Mouse (Mus musculus) heart, embryonic 15.5 days (tissue): ENCODE measurements around the gene Gcc1. TPM values are rescaled to one million over a fixed set of nuclear protein-coding genes. Genes with fewer than 3 reads are reported as not detected.

ENCODE experiments used
- ATAC-seq: fragments of 200-750 bp; cut with Nextera tagmentation; replicated peaks from 2 replicates; pipeline ENCODE4 v1.8.0; 2017; ENCODE audit warnings: low read depth, moderate TSS enrichment; ENCODE audit not compliant: insufficient number of reproducible peaks, insufficient read depth, low FRiP score
- H3K27ac ChIP-seq: fragments of 300-500 bp; sonication (generic); 2 replicates; pipeline ENCODE4 v1.5.1; 2015; ENCODE audit warnings: mild to moderate bottlenecking, inconsistent platforms
- H3K27me3 ChIP-seq: fragments of 300-500 bp; sonication (generic); 2 replicates; pipeline ENCODE4 v1.6.1; 2015; ENCODE audit warnings: inconsistent platforms
- H3K36me3 ChIP-seq: fragments of 300-500 bp; sonication (generic); 2 replicates; pipeline ENCODE4 v1.6.1; 2015; ENCODE audit warnings: mild to moderate bottlenecking, inconsistent platforms
- H3K4me1 ChIP-seq: fragments of 300-500 bp; sonication (generic); replicated peaks from 2 replicates; pipeline ENCODE4 v1.6.1; 2015; ENCODE audit warnings: inconsistent platforms
- H3K4me2 ChIP-seq: fragments of 300-500 bp; sonication (generic); 2 replicates; pipeline ENCODE4 v1.6.1; 2015; ENCODE audit warnings: inconsistent platforms, mild to moderate bottlenecking, moderate library complexity
- H3K4me3 ChIP-seq: fragments of 300-500 bp; sonication (generic); 2 replicates; pipeline ENCODE4 v1.5.1; 2015; ENCODE audit warnings: mild to moderate bottlenecking, inconsistent platforms
- H3K9ac ChIP-seq: fragments of 300-500 bp; sonication (generic); 2 replicates; pipeline ENCODE4 v1.6.1; 2015; ENCODE audit warnings: mild to moderate bottlenecking, inconsistent platforms
- H3K9me3 ChIP-seq: fragments of 300-500 bp; sonication (generic); replicated peaks from 2 replicates; pipeline ENCODE4 v1.6.1; 2016; ENCODE audit warnings: inconsistent platforms
- WGBS: fragments of 180-500 bp; shearing (Covaris S2); methylation state at CpG from one replicate; pipeline ENCODE4 v1.1.7; 2015; ENCODE audit warnings: mixed read lengths; 5-methylcytosine and 5-hydroxymethylcytosine counted together
- polyA plus RNA-seq: library from polyadenylated mRNA; unstranded; fragments of >200 nt; fragmentation: Nextera tagmentation; extraction: Ambion mirVana; gene quantifications from 2 replicates; pipeline ENCODE4 v1.2.1, GENCODE M21; 2015

Gcc1 gene
- polyA plus RNA-seq, 1 experiment from 2014 or later: 5.9 TPM

DNA sequence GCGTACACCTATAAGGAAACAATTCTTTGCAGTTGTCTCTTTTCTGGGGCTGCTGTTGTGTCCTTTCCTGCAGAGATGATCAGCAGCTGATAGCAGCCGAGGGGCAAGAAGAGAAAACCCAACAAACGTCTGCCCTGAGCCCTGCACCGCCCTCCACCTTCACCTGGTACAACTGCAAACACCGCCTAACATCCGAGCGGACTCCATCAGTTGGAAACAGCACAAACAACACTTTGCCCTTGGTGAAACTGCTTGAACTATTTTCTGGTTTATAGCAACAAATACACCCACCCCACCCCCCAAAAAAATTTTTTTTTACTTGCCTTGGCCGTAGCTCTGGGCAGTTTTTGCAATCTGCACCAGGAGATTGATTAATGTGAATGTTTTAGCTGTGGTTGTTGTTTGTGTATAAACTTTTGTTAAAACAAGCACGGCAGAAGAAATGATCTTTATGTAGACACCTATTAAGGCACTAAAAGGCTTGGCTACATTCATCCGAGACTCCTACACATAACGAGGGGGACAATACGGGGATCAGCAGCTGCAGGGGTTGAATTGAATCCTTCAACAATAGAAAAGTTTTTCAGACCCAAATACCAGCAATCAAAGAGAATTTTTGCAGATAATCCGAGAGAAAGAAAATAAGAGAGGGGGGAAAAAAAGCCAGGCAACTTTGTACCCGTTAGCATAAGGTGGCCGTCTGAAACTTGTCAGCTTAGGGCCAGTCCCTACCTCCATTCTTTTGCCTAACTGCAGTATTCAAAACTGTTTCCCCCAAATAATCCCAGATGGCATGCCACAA, 31.9 kb downstream of the Gcc1 start:
- no peak for ATAC-seq
- 38% methylated on average over 15 of the region's 15 CpGs for WGBS
- Histone ChIP-seq H3K4me1 (peaks cover 12% of the 10 kb centered on the region), H3K27me3 (peaks cover 39% of the 10 kb centered on the region), H3K4me2 (peak overlapping the region; percentile 92; the same call in 1 of the 2 replicates), H3K9me3 (no peaks in the 10 kb centered on the region), H3K27ac (no peak overlapping the region), H3K36me3 (no peaks in the 10 kb centered on the region), H3K4me3 (peak overlapping the region; percentile 50), H3K9ac (no peak overlapping the region)

DNA sequence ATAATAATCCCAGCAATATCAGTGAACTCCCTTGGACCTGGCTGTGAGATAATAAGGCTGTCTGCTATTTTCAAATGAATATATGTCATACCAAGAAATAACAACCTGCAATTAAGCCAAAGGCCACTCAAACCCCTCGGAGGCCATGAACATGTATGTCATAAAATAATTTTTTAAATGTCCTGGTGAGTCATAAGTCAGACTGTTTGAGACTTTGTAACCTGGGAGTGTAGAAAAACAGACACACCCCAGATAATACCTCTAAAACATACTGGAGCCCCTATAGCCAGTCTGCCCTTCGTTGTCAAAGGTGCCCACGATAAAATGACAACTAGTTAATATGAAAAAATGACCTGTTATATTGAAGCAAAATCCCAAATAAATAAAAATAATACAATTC, 39.2 kb downstream of the Gcc1 start:
- H3K9ac ChIP-seq: no peak overlapping the region
- no peak overlapping the region for H3K4me2 ChIP-seq
- no peak overlapping the region for H3K27ac ChIP-seq
- H3K4me1 ChIP-seq: no peaks in the 10 kb centered on the region
- WGBS: 81% methylated on average over 3 of the region's 3 CpGs
- no peaks in the 10 kb centered on the region for H3K36me3 ChIP-seq
- H3K27me3 ChIP-seq: no peaks in the 10 kb centered on the region
- ATAC-seq: no peak
- H3K4me3 ChIP-seq: no peak overlapping the region
- H3K9me3 ChIP-seq: no peaks in the 10 kb centered on the region

DNA sequence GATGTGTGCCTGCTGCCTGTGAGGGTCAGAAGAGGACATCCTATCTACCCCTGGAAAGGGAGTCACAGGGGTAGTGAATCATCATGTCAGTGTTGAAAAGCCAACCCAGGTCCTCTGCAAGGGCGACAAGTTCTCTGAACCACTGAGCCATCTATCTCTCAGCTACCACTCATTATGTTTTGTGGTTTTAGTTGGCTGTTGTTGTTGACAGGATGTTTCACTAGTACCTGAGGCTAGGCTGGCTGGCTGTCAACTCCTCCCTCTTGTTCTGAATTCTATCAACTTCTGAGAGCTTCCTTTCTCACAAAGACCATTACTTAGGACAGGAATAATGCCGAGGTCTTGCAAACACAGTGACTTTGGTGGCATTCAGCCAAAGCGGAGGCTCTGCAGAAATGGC, 43.0 kb downstream of the Gcc1 start:
- no peaks in the 10 kb centered on the region for H3K36me3 ChIP-seq
- H3K9ac ChIP-seq: no peak overlapping the region
- no peaks in the 10 kb centered on the region for H3K27me3 ChIP-seq
- no peaks in the 10 kb centered on the region for H3K4me1 ChIP-seq
- H3K9me3 ChIP-seq: no peaks in the 10 kb centered on the region
- H3K4me3 ChIP-seq: no peak overlapping the region
- H3K27ac ChIP-seq: no peak overlapping the region
- no peak overlapping the region for H3K4me2 ChIP-seq
- WGBS: 70% methylated on average over 3 of the region's 3 CpGs
- no peak for ATAC-seq

DNA sequence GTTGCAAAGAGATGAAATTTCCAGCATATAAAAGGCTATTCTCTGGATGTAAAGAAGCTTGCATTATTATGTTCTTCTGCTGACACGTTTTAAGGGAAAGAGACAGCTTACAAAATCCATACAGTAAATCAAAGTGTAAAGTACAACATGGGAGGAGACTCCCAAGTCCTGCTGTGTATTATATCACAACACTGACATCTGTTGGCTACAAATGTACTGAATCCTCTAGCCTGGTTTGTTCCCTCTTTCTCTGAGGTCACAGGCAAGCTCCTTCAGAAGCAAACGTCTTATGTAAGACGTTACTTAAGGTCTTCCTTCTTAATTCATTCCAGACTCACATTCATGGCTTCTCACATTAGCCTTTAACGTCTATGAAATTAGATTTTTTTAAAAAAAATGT, 46.2 kb downstream of the Gcc1 start:
- H3K27ac ChIP-seq: no peak overlapping the region
- H3K4me1 ChIP-seq: no peaks in the 10 kb centered on the region
- H3K9ac ChIP-seq: no peak overlapping the region
- no peaks in the 10 kb centered on the region for H3K9me3 ChIP-seq
- H3K27me3 ChIP-seq: no peaks in the 10 kb centered on the region
- no peaks in the 10 kb centered on the region for H3K36me3 ChIP-seq
- no peak overlapping the region for H3K4me3 ChIP-seq
- ATAC-seq: no peak
- no peak overlapping the region for H3K4me2 ChIP-seq
- WGBS: 52% methylated on average over 4 of the region's 4 CpGs

DNA sequence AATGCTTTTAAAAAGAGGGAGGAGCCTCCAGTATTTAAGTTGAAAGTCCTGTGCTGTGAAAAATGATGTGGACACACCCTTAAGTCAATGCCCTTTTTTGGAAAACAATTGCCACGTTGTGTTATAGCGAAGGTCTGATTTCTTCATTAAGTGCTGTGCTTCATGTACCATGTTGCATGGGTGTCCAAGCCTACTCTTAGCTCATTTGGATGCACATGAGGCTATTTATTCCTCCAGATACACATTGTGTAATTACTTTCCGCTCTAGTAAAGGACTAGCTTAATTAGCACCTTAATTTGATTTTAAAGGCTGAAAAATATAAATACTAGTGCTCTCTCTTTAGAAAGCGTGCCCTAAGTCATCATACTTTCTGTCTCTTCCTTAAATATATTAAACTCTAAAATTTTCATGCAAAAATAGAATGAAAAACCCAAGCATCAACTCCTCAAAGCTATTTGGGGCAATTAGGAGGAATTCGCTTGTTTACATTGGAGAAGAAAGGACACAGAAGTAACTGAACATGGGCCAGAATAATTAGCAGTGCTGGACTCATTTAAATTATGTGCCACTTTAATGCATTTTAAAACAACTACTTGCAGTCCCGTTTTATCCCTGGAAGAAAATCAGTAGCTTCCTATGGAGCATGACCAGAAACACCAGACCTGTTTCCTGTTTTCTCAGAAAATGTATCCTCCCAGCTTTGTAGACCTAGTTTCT, 58.1 kb downstream of the Gcc1 start:
- Histone ChIP-seq H3K36me3 (no peaks in the 10 kb centered on the region), H3K4me1 (no peaks in the 10 kb centered on the region), H3K9me3 (no peaks in the 10 kb centered on the region), H3K27me3 (no peaks in the 10 kb centered on the region), H3K4me2 (no peak overlapping the region), H3K4me3 (no peak overlapping the region), H3K9ac (no peak overlapping the region), H3K27ac (no peak overlapping the region)
- no peak for ATAC-seq
- WGBS: 70% methylated on average over 6 of the region's 6 CpGs

DNA sequence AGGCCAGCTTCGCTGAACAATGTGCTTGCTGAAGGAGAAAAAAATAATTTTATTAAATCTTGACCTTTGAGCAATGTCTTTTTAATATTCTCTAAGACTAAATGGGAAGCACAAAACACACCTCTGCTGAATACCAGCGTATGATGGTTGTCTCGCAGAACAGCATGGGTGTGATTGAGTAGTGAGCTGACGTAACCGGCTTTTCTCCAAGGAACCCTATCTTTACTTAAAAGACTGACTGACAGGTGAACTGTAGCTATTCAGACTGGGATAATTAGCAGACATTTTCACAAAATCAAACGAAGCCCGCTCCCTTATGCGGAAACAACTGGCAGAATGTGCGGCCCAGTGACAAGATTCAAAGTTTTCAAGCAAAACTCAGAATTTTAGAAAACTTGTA, 60.6 kb downstream of the Gcc1 start:
- no peak for ATAC-seq
- Histone ChIP-seq H3K4me2 (no peak overlapping the region), H3K36me3 (no peaks in the 10 kb centered on the region), H3K4me1 (no peaks in the 10 kb centered on the region), H3K4me3 (no peak overlapping the region), H3K27ac (no peak overlapping the region), H3K27me3 (no peaks in the 10 kb centered on the region), H3K9me3 (no peaks in the 10 kb centered on the region), H3K9ac (no peak overlapping the region)
- 88% methylated on average over 9 of the region's 9 CpGs for WGBS

Other genes with a start within 250 kb of the Gcc1 start
- gene Zfp800, start 30.4 kb downstream of the Gcc1 start, polyA plus RNA-seq: 12.7 and 13.3 TPM in 2 replicates
- 231 and 273 TPM in 2 replicates for gene Arf5, start 4.8 kb downstream of the Gcc1 start, polyA plus RNA-seq
- gene Fscn3, start 601 bp downstream of the Gcc1 start, polyA plus RNA-seq: not detected in 2 replicates
- gene Pax4, start 21.0 kb upstream of the Gcc1 start, polyA plus RNA-seq: not detected in 2 replicates
- gene Snd1, start 46.7 kb upstream of the Gcc1 start, polyA plus RNA-seq: 70.5 and 87.6 TPM in 2 replicates